Mouse (Mus musculus): ENCODE measurements around the gene Idi1.

- no peak for TF ChIP-seq CTCF (conservative IDR thresholded peaks at IDR 0.05; ENCODE audit: low read length)
- TF ChIP-seq NANOG (IDR thresholded peaks at IDR 0.05; ENCODE audit: borderline replicate concordance, low read length), result no peak
- TF ChIP-seq POU5F1 (IDR thresholded peaks at IDR 0.05; ENCODE audit: borderline replicate concordance, low read length), result no peak
Measured at GRCm38 (mm10) chr13:8864990-8865389, 20.3 kb upstream of the Idi1 start.
